Mouse (Mus musculus) thymus, adult 2 months (tissue): ENCODE results near the gene Gm20521. TPM values are rescaled to one million over a fixed set of nuclear protein-coding genes. Genes with fewer than 3 reads are reported as not detected.

ENCODE experiments used
- DNase-seq: peaks from one replicate; pipeline ENCODE4 v3.0.0; 2021
- H3K27ac ChIP-seq: fragments of 200-500 bp; 2 replicates; pipeline ENCODE4 v1.5.1; 2012; ENCODE audit warnings: low read length, control low read depth; ENCODE audit not compliant: control insufficient read depth, insufficient read depth
- H3K27me3 ChIP-seq: fragments of 200-500 bp; 2 replicates; pipeline ENCODE4 v1.6.1; 2012; ENCODE audit warnings: mild to moderate bottlenecking, low read length, moderate library complexity, mixed read lengths; ENCODE audit not compliant: control insufficient read depth, insufficient read depth
- H3K36me3 ChIP-seq: fragments of 200-500 bp; 2 replicates; pipeline ENCODE4 v1.6.1; 2012; ENCODE audit warnings: mild to moderate bottlenecking, low read length, moderate library complexity; ENCODE audit not compliant: control insufficient read depth, insufficient read depth
- H3K4me1 ChIP-seq: fragments of 200-500 bp; replicated peaks from 2 replicates; pipeline ENCODE4 v1.6.1; 2012; ENCODE audit warnings: low read length; ENCODE audit not compliant: control insufficient read depth, insufficient read depth
- H3K4me3 ChIP-seq: fragments of 200-500 bp; 2 replicates; pipeline ENCODE4 v1.5.1; 2012; ENCODE audit warnings: mild to moderate bottlenecking, low read length, control low read depth, moderate library complexity; ENCODE audit not compliant: control insufficient read depth, insufficient read depth
- CTCF ChIP-seq: fragments of 200-500 bp; IDR thresholded peaks from 2 replicates; pipeline ENCODE4 v1.5.1; 2012; ENCODE audit warnings: mild to moderate bottlenecking, control low read depth, low read length, moderate library complexity, borderline replicate concordance; ENCODE audit not compliant: control insufficient read depth, poor library complexity, insufficient read depth; ENCODE audit errors: extremely low read depth
- POLR2A ChIP-seq: fragments of 200-500 bp; IDR thresholded peaks from 2 replicates; pipeline ENCODE4 v1.6.1; 2012; ENCODE audit warnings: mild to moderate bottlenecking, low read length, control low read depth, moderate library complexity; ENCODE audit not compliant: control insufficient read depth, poor library complexity, insufficient read depth; ENCODE audit errors: extremely low read depth
- WGBS: fragments of 180-500 bp; shearing (Covaris S2); methylation state at CpG from one replicate; pipeline ENCODE4 v1.1.7; 2018; 5-methylcytosine and 5-hydroxymethylcytosine counted together
- polyA plus RNA-seq: library from polyadenylated mRNA; depleted of rRNA; stranded (reverse); fragments of >200 nt; gene quantifications from 2 replicates; pipeline ENCODE4 v1.2.3, GENCODE M21; 2012

Gene Gm20521
- polyA plus RNA-seq, 1 experiment: 1.9 TPM

DNA sequence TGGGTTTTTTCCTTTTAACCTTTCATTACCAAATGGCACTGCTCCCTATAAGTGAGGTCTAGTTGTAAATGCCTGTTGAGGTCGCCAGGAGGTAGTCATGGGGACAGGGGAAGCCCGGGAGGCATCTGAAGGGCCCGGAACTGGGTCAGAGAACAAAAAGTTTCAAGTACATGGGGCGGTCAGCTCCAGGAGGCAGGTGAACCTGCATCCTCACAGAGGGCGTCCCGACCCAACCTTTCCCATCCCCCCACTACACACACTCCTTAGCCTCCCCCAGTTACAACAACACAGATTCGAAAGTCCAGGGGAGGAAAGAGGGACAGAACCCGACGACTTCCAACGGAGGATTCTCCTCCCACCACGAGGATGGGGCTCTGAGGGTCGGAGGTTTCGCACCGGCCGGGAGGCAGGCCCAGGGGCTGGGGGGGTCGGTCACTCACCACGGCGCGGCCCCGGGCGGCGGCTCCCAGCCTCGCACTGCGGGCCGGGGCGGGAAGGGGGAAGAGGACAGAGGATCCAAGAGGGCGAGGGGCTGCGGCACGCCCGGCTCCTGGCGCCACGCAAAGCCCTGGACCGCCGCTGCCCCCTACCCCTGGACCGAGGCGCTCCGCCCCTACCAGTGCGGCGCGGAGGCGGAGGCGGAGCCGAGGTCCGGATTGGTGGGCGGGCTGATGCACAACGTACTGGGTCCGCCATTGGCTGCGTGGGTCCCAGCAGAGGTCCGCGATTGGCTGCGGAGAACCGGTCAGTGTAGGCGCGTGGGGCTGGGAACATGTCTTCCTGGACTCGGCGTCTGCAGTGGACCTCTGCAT lies 19.5 kb upstream of the Gm20521 start:
- Histone ChIP-seq H3K27me3 (no peaks in the 10 kb centered on the region), H3K4me1 (0 out of 2 replicates have a peak, but pooled peaks cover 9% of the 10 kb centered on the region), H3K36me3 (no peaks in the 10 kb centered on the region), H3K27ac (no peak overlapping the region), H3K4me3 (peak overlapping the region; percentile 63)
- DNase-seq: peak; percentile 85
- under 1% methylated on average over 56 of the region's 56 CpGs for WGBS
- TF ChIP-seq CTCF (no peak), POLR2A (no peak)

- WGBS: 12% methylated on average over 21 of the region's 21 CpGs
Observed at GRCm38 (mm10) chr14:54864313-54865036, 18.8 kb upstream of the Gm20521 start.

GRCm38 (mm10) chr14:54865626-54866025 lies 17.6 kb upstream of the Gm20521 start:
- Histone ChIP-seq H3K27ac (no peak overlapping the region), H3K4me3 (no peak overlapping the region), H3K27me3 (no peaks in the 10 kb centered on the region), H3K36me3 (no peaks in the 10 kb centered on the region), H3K4me1 (0 out of 2 replicates have a peak, but pooled peaks cover 9% of the 10 kb centered on the region)
- TF ChIP-seq CTCF (no peak), POLR2A (no peak)
- DNase-seq: no peak
- 87% methylated on average over 5 of the region's 5 CpGs for WGBS

More at GRCm38 (mm10) chr14:54864313-54865036, 18.8 kb upstream of the Gm20521 start:
- Histone ChIP-seq H3K36me3 (no peaks in the 10 kb centered on the region), H3K4me1 (0 out of 2 replicates have a peak, but pooled peaks cover 9% of the 10 kb centered on the region), H3K27me3 (no peaks in the 10 kb centered on the region), H3K27ac (no peak overlapping the region), H3K4me3 (peak overlapping the region; percentile 63)
- no peak for DNase-seq
- TF ChIP-seq CTCF (no peak), POLR2A (no peak)

DNA sequence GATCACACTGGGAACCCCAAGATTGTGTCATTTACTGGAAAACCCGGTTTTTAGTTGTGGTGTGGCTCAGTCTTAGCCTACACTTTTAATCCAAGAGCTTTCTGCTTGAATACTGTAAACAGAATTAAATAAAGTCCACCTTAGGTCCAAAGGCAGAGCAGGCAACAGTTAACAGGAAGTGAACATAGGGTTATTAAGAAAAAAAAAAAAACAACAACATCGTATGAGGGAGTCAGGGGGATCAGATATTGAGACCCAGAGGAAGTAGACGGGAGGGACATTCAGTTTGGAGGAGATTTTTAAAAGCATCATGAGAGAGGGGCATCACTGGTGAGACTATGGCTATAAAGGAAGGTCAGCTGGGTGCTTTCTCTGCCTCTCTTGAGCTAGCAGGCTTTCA lies 17.0 kb upstream of the Gm20521 start:
- no peaks in the 10 kb centered on the region for H3K36me3 ChIP-seq
- 0 out of 2 replicates have a peak, but pooled peaks cover 9% of the 10 kb centered on the region for H3K4me1 ChIP-seq
- TF ChIP-seq CTCF (no peak), POLR2A (no peak)
- H3K27ac ChIP-seq: no peak overlapping the region
- H3K27me3 ChIP-seq: no peaks in the 10 kb centered on the region
- no peak overlapping the region for H3K4me3 ChIP-seq
- WGBS: 52% methylated on average over 3 of the region's 3 CpGs
- DNase-seq: no peak

GRCm38 (mm10) chr14:54866936-54867335 lies 16.3 kb upstream of the Gm20521 start:
- Histone ChIP-seq H3K4me1 (0 out of 2 replicates have a peak, but pooled peaks cover 9% of the 10 kb centered on the region), H3K27ac (no peak overlapping the region), H3K4me3 (no peak overlapping the region), H3K36me3 (no peaks in the 10 kb centered on the region), H3K27me3 (no peaks in the 10 kb centered on the region)
- peak; percentile 38 for DNase-seq
- WGBS: 76% methylated on average over 5 of the region's 5 CpGs
- TF ChIP-seq POLR2A (no peak), CTCF (peak; percentile 69; the same call in 1 of the 2 replicates)

DNA sequence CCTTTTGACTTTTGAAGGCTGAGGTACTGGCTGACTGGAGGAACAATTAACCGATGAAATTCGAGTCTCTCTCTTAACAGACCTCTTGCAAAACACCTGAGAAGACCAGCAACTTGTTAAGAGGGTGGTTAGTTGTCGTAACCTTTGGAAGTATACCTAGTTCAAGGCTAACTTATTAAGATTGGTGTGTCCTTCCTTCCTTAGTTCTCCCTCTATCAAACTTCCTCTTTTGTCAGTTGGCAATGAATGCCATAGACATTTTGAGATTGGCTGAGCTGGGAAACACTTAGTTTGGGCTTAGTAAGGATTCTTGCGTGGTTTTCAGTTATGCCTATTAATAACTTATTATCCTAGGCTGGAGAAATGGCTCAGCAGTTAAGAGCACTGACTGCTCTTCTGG lies 15.2 kb upstream of the Gm20521 start:
- H3K4me1 ChIP-seq: 0 out of 2 replicates have a peak, but pooled peaks cover 9% of the 10 kb centered on the region
- DNase-seq: no peak
- H3K27ac ChIP-seq: no peak overlapping the region
- no peaks in the 10 kb centered on the region for H3K36me3 ChIP-seq
- no peaks in the 10 kb centered on the region for H3K27me3 ChIP-seq
- WGBS: 73% methylated on average over 4 of the region's 4 CpGs
- TF ChIP-seq POLR2A: no peak
- TF ChIP-seq CTCF: no peak
- H3K4me3 ChIP-seq: no peak overlapping the region
